Mouse (Mus musculus): ENCODE results near the gene Plekhh1.

Plekhh1 gene

GRCm38 (mm10) chr12:79072576-79072975, 43.6 kb downstream of the Plekhh1 start:
- DNase-seq: no peak

DNA sequence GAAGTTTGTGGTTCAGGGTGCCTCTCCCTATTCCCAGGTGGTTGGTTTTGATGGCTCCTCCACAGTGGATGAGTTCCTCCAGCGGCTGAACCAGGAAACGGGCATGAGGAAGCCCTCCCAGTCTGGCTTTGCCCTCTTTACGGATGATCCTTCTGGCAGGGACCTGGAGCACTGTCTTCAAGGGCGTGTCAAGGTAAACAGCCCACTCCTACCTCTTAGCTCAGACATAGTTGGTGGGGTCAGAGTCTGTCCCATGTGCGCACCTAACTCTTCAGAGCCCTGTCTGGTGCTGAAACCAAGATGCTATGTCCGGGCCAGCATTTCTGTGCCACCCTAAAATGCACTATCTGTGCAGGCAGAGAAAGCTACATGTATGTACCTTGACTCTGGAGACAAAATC, 44.4 kb downstream of the Plekhh1 start:
- no peak for DNase-seq

DNA sequence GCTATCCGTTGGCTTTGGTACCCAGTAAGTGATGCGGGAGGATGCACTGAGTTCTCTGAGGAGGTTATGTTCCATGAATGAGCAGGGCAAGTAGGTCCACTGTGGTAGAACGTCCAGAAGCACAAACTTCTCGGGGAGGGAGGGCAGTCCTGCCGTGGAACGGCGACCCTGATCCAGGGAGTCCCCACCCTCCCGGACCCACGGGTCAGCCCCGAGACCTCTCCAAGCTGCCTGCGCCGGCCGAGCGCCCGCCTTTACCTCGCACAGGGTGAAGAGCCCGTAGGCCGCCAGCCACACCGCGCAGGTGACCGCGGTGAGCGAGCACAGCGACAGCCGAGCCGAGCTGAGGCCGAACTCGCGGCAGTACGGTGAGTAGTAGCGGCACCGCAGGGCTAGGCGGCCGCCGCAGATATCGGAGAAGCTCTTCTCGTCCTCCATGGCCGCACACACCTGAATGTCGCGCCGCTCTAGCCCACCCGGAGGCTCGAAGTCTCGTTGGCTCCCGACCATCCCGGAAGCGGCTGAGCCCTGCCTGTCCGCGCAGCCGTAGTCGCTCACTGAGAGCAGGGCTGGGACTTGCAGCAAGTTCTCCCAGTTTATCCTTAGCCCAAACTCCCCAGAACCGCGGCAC, 60.3 kb downstream of the Plekhh1 start, which contains the start of gene Pigh:
Pigh (minus strand) TSS at position 470 of the 631 bp plus-strand sequence.
- peak; percentile 93 for DNase-seq

- peak; percentile 66 for DNase-seq
These were observed 63.6 kb downstream of the Plekhh1 start for GRCm38 (mm10) chr12:79092569-79092968.

GRCm38 (mm10) chr12:79097106-79097752, 68.3 kb downstream of the Plekhh1 start:
- DNase-seq: peak; percentile 57

- DNase-seq: peak; percentile 14
These were observed 74.8 kb downstream of the Plekhh1 start for GRCm38 (mm10) chr12:79103773-79104172.

DNA sequence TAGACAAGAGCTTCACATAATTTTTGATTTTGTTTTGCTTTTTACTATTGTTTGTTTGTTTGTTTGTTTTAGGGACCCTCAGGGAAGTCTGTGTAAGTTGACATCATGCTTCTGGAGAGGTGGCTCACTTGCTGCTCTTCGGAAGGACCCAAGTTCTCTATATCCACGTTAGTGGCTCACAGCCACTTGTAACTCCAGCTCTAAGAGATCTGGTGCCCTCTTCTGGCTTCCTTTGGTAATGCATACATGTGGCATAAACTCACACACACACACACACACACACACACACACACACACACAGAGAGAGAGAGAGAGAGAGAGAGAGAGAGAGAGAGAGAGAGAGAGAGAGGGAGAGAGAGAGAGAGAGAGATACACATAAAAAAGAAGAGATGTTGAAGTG, 75.6 kb downstream of the Plekhh1 start:
- DNase-seq: no peak

GRCm38 (mm10) chr12:79105312-79105711, 76.3 kb downstream of the Plekhh1 start:
- peak; percentile 14 for DNase-seq

- no peak for DNase-seq
These were observed 90.0 kb downstream of the Plekhh1 start for GRCm38 (mm10) chr12:79118991-79119390.

- no peak for DNase-seq
These were observed 93.9 kb downstream of the Plekhh1 start for GRCm38 (mm10) chr12:79122820-79123219.

GRCm38 (mm10) chr12:79130299-79131177, 101.6 kb downstream of the Plekhh1 start, which contains the start of gene Arg2:
Arg2 (plus strand) TSS chr12:79130777.
- DNase-seq: peak; percentile 85

Data from kidney, postnatal 10 days (tissue).